8 mouse cellular contexts compared by ENCODE assay signal in genomic region chr19:46761247-46761946, GRCm38 (mm10). TPM values are rescaled to one million over a fixed set of nuclear protein-coding genes. Genes with fewer than 3 reads are reported as not detected.
DNase-seq lines count a peak whose midpoint lies in the region; ATAC-seq and TF ChIP-seq lines count a peak whose summit lies in the region.

Gene Cnnm2, plus strand, starts transcription at chr19:46761596.

- H3K27me3 ChIP-seq in CH12.LX (replicated peaks): no peaks in the 10 kb centered on the region
- H3K27me3 ChIP-seq in forebrain, embryonic 11.5 days (ENCODE audit: control insufficient read depth, insufficient read depth, low read length): peaks cover 9% of the 10 kb centered on the region
- H3K27me3 ChIP-seq in heart, embryonic 16.5 days (ENCODE audit: control insufficient read depth, insufficient read depth, low read length): no peaks in the 10 kb centered on the region
- peaks cover 52% of the 10 kb centered on the region for H3K27me3 ChIP-seq in liver, embryonic 15.5 days
- no peaks in the 10 kb centered on the region; the same call in 1 of the 2 replicates for H3K27me3 ChIP-seq in neural tube, embryonic 12.5 days (replicated peaks)

- in situ Hi-C loops in CH12.LX (cut with MboI; ENCODE audit: low pct_ligation_motif_present, low pct_unique_long_range_greater_than_20kb, low sequenced_read_pairs): loop anchor here (5.0 to 10.0 kb wide), 2 partner anchors 111 to 223 kb away; no protein-coding TSS in a partner anchor

- ATAC-seq in forebrain, embryonic 11.5 days (replicated peaks; ENCODE audit: low FRiP score): peak; percentile 97
- ATAC-seq in heart, embryonic 16.5 days (replicated peaks; ENCODE audit: extremely low read depth, insufficient read depth, low FRiP score): peak; percentile 98
- peak; percentile 95 for ATAC-seq in liver, embryonic 15.5 days (ENCODE audit: insufficient read depth)
- ATAC-seq in neural tube, embryonic 12.5 days (ENCODE audit: low FRiP score, low read depth): peak; percentile 97

- H3K27ac ChIP-seq in CH12.LX (ENCODE audit: insufficient read depth, low read depth): peak within 1 kb of the TSS; percentile 47
- H3K27ac ChIP-seq in forebrain, embryonic 11.5 days (ENCODE audit: low read depth, low read length): no peak within 1 kb of the TSS
- peak within 1 kb of the TSS; percentile 75 for H3K27ac ChIP-seq in heart, embryonic 16.5 days (ENCODE audit: low read length)
- peak within 1 kb of the TSS; percentile 88 for H3K27ac ChIP-seq in liver, embryonic 15.5 days (replicated peaks)
- peak within 1 kb of the TSS; percentile 77 for H3K27ac ChIP-seq in neural tube, embryonic 12.5 days

- dilution Hi-C loops in CH12.LX (cut with MboI; ENCODE audit: extremely low pct_ligation_motif_present, extremely low pct_unique_long_range_greater_than_20kb, low sequenced_read_pairs): no loop called here

- DNase-seq in CH12.LX (ENCODE audit: extremely low read depth): peak; percentile 100
- peak; percentile 100 for DNase-seq in c-Kit-positive CD71-positive TER-119-negative erythroid progenitor cells, embryonic 14.5 days (ENCODE audit: low read depth)
- peak; percentile 100 for DNase-seq in forebrain, embryonic 11.5 days (ENCODE audit: low spot score)
- peak; percentile 100 for DNase-seq in kidney, postnatal 36 days
- peak; percentile 99 for DNase-seq in telencephalon, adult 2 months (ENCODE audit: low read depth, low spot score)

- peak within 1 kb of the TSS; percentile 45 for H3K4me2 ChIP-seq in CH12.LX (ENCODE audit: insufficient read depth, low read depth, poor library complexity, severe bottlenecking)
- H3K4me2 ChIP-seq in forebrain, embryonic 11.5 days (ENCODE audit: low read depth, low read length, severe bottlenecking): peak within 1 kb of the TSS; percentile 94
- peak within 1 kb of the TSS; percentile 100 for H3K4me2 ChIP-seq in heart, embryonic 16.5 days (ENCODE audit: low read depth, low read length)
- H3K4me2 ChIP-seq in liver, embryonic 15.5 days: peak within 1 kb of the TSS; percentile 99
- H3K4me2 ChIP-seq in neural tube, embryonic 12.5 days (replicated peaks): peak within 1 kb of the TSS; percentile 97

- peaks cover 0 to 1% of the 10 kb centered on the region in 2 experiments for H3K36me3 ChIP-seq in CH12.LX (replicated peaks in 1 of 2; ENCODE audit: control insufficient read depth in 1 of 2, insufficient read depth in 1 of 2, low read length in 1 of 2)
- no peaks in the 10 kb centered on the region for H3K36me3 ChIP-seq in forebrain, embryonic 11.5 days (ENCODE audit: control insufficient read depth, insufficient read depth, low read length)
- no peaks in the 10 kb centered on the region for H3K36me3 ChIP-seq in heart, embryonic 16.5 days (ENCODE audit: control insufficient read depth, insufficient read depth)
- H3K36me3 ChIP-seq in liver, embryonic 15.5 days (replicated peaks): no peaks in the 10 kb centered on the region
- no peaks in the 10 kb centered on the region for H3K36me3 ChIP-seq in neural tube, embryonic 12.5 days

- H3K9ac ChIP-seq in CH12.LX (ENCODE audit: insufficient read depth, low read depth): peak within 1 kb of the TSS; percentile 84
- H3K9ac ChIP-seq in forebrain, embryonic 11.5 days (ENCODE audit: low read length): peak within 1 kb of the TSS; percentile 69
- H3K9ac ChIP-seq in heart, embryonic 16.5 days (ENCODE audit: low read length): peak within 1 kb of the TSS; percentile 84
- peak within 1 kb of the TSS; percentile 78 for H3K9ac ChIP-seq in liver, embryonic 15.5 days
- H3K9ac ChIP-seq in neural tube, embryonic 12.5 days: peak within 1 kb of the TSS; percentile 73

- peak within 1 kb of the TSS; percentile 79 to 98 (median 97) for H3K4me3 ChIP-seq in CH12.LX (replicated peaks in 1 of 3; ENCODE audit: low read depth in 2 of 3, low read length in 2 of 3, poor library complexity in 1 of 3)
- peak within 1 kb of the TSS; percentile 72 for H3K4me3 ChIP-seq in forebrain, embryonic 11.5 days (ENCODE audit: low read depth, low read length)
- H3K4me3 ChIP-seq in heart, embryonic 16.5 days (ENCODE audit: low read length): peak within 1 kb of the TSS; percentile 85
- peak within 1 kb of the TSS; percentile 93 for H3K4me3 ChIP-seq in liver, embryonic 15.5 days (replicated peaks)
- peak within 1 kb of the TSS; percentile 76 for H3K4me3 ChIP-seq in neural tube, embryonic 12.5 days

- H3K9me3 ChIP-seq in CH12.LX (replicated peaks; ENCODE audit: low read length): no peaks in the 10 kb centered on the region
- H3K9me3 ChIP-seq in forebrain, embryonic 11.5 days (ENCODE audit: control insufficient read depth, low read length): no peaks in the 10 kb centered on the region; the same call in 1 of the 2 replicates
- H3K9me3 ChIP-seq in heart, embryonic 16.5 days (replicated peaks; ENCODE audit: control insufficient read depth, low read length): no peaks in the 10 kb centered on the region
- H3K9me3 ChIP-seq in liver, embryonic 15.5 days (replicated peaks): no peaks in the 10 kb centered on the region
- no peaks in the 10 kb centered on the region for H3K9me3 ChIP-seq in neural tube, embryonic 12.5 days

- TF ChIP-seq EP300 in CH12.LX (IDR thresholded peaks at IDR 0.05; ENCODE audit: low read length): no peak

- WGBS in forebrain, embryonic 11.5 days: under 1% methylated on average over 59 of the region's 59 CpGs
- under 1% methylated on average over 59 of the region's 59 CpGs for WGBS in heart, embryonic 16.5 days
- under 1% methylated on average over 59 of the region's 59 CpGs for WGBS in liver, embryonic 15.5 days (ENCODE audit: insufficient replicate concordance)
- WGBS in neural tube, embryonic 12.5 days: under 1% methylated on average over 59 of the region's 59 CpGs

- no peak for TF ChIP-seq RAD21 in CH12.LX (IDR thresholded peaks at IDR 0.05; ENCODE audit: low read depth, low read length)

- peaks cover 19 to 23% of the 10 kb centered on the region in 2 experiments for H3K4me1 ChIP-seq in CH12.LX (ENCODE audit: control insufficient read depth in 1 of 2, insufficient read depth in 2 of 2)
- peaks cover 8% of the 10 kb centered on the region; the same call in 1 of the 2 replicates for H3K4me1 ChIP-seq in forebrain, embryonic 11.5 days (replicated peaks; ENCODE audit: control insufficient read depth, insufficient read depth, low read length)
- 0 out of 2 replicates have a peak, but pooled peaks cover 9% of the 10 kb centered on the region for H3K4me1 ChIP-seq in heart, embryonic 16.5 days (ENCODE audit: control insufficient read depth, insufficient read depth, low read length)
- H3K4me1 ChIP-seq in liver, embryonic 15.5 days (replicated peaks): peaks cover 47% of the 10 kb centered on the region
- peaks cover 30% of the 10 kb centered on the region for H3K4me1 ChIP-seq in neural tube, embryonic 12.5 days

- no peak for TF ChIP-seq CTCF in CH12.LX (conservative IDR thresholded peaks at IDR 0.05 in 1 of 2, IDR thresholded peaks at IDR 0.05 in 1 of 2; ENCODE audit: low read depth in 2 of 2, low read length in 2 of 2)

- TF ChIP-seq POLR2A in CH12.LX (IDR thresholded peaks at IDR 0.05; ENCODE audit: low read depth, low read length): peak; percentile 56

- no peaks in the 10 kb centered on the region for H3K79me2 ChIP-seq in CH12.LX (replicated peaks; ENCODE audit: control insufficient read depth, extremely low read depth, insufficient read depth, poor library complexity, severe bottlenecking)

TF ChIP-seq in CH12.LX, 34 proteins besides CTCF, POLR2A, EP300 and RAD21 (continues in another document):
- TF ChIP-seq RCOR1 (conservative IDR thresholded peaks at IDR 0.05; ENCODE audit: low read depth, low read length) (0 out of 2 replicates have a peak, but pooled peaks have one; percentile 42), JUN (IDR thresholded peaks at IDR 0.05; ENCODE audit: insufficient read depth, low read depth, low read length) (no peak), BHLHE40 (IDR thresholded peaks at IDR 0.05; ENCODE audit: low read depth, low read length) (peak; percentile 87), ELF1 (IDR thresholded peaks at IDR 0.05; ENCODE audit: low read depth, low read length) (peak; percentile 38; the same call in 1 of the 2 replicates), USF1 (IDR thresholded peaks at IDR 0.05; ENCODE audit: low read depth, low read length) (peak; percentile 46), NELFE (IDR thresholded peaks at IDR 0.05; ENCODE audit: low read depth, low read length) (peak; percentile 56; the same call in 1 of the 2 replicates), MAX (IDR thresholded peaks at IDR 0.05; ENCODE audit: low read length) (peak; percentile 95), USF2 (conservative IDR thresholded peaks at IDR 0.05; ENCODE audit: low read depth, low read length) (no peak; the same call in 1 of the 2 replicates), UBTF (IDR thresholded peaks at IDR 0.05; ENCODE audit: low read depth, low read length) (no peak), SIN3A (IDR thresholded peaks at IDR 0.05; ENCODE audit: low read length) (peak; percentile 47), NRF1 (IDR thresholded peaks at IDR 0.05; ENCODE audit: low read depth, low read length) (peak; percentile 82), POLR2AphosphoS2 (IDR thresholded peaks at IDR 0.05; ENCODE audit: low read depth, low read length) (no peak), MEF2A (IDR thresholded peaks at IDR 0.05; ENCODE audit: borderline replicate concordance, low read depth, low read length) (no peak), MAFK (IDR thresholded peaks at IDR 0.05; ENCODE audit: insufficient replicate concordance, low read length) (no peak), MXI1 (IDR thresholded peaks at IDR 0.05; ENCODE audit: low read depth, low read length) (peak; percentile 83), E2F4 (IDR thresholded peaks at IDR 0.05; ENCODE audit: insufficient replicate concordance, low read depth, low read length) (no peak), ZC3H11A (IDR thresholded peaks at IDR 0.05; ENCODE audit: low read depth, low read length) (no peak), KAT2A (IDR thresholded peaks at IDR 0.05; ENCODE audit: insufficient replicate concordance, low read length) (0 out of 2 replicates have a peak, but pooled peaks have one; percentile 48), MAZ (IDR thresholded peaks at IDR 0.05; ENCODE audit: low read depth, low read length) (peak; percentile 53; the same call in 1 of the 2 replicates), PAX5 (IDR thresholded peaks at IDR 0.05; ENCODE audit: low read length) (no peak), HCFC1 (IDR thresholded peaks at IDR 0.05; ENCODE audit: low read depth, low read length) (peak; percentile 76), ZMIZ1 (IDR thresholded peaks at IDR 0.05; ENCODE audit: low read depth, low read length) (no peak)

RNA-seq across cellular contexts. Expression of gene Cnnm2, which starts in this region (rescaled TPM):
- total RNA-seq in CH12.LX (2012; rRNA removed) (3.1 and 3.7 TPM in 2 replicates), CH12.LX (2014; rRNA removed) (1.8 and 2.4 TPM in 2 replicates)
- polyA plus RNA-seq in CH12.LX (2012; ENCODE audit: insufficient read length, low read depth): 1.8 and 2.6 TPM in 2 replicates
- 3.2 and 3.8 TPM in 2 replicates for polyA plus RNA-seq in forebrain, embryonic 11.5 days (2014; fragmentation: Nextera tagmentation; extraction: Ambion mirVana)
- polyA plus RNA-seq in heart, embryonic 16.5 days (2015; fragmentation: Nextera tagmentation; extraction: Ambion mirVana): 1.9 and 2.7 TPM in 2 replicates
- polyA plus RNA-seq in liver, embryonic 15.5 days (2015; fragmentation: Nextera tagmentation; extraction: Ambion mirVana): 1.7 and 2.0 TPM in 2 replicates
- 8.4 and 9.0 TPM in 2 replicates for polyA plus RNA-seq in neural tube, embryonic 12.5 days (2016; fragmentation: Nextera tagmentation; extraction: Ambion mirVana)

Comparison
In these comparisons a context has a peak if more than half of its experiments do, and no peak if none do; other contexts are left out.
1. H3K4me2 ChIP-seq: peak in every context shown above with its lines; median percentile 100 in heart, embryonic 16.5 days; 99 in liver, embryonic 15.5 days; 97 in neural tube, embryonic 12.5 days; 94 in forebrain, embryonic 11.5 days; 45 in CH12.LX.